Mouse (Mus musculus): ENCODE data around the gene Mlf2. TPM values are rescaled to one million over a fixed set of nuclear protein-coding genes. Genes with fewer than 3 reads are reported as not detected.

Gene Mlf2
- polyA plus RNA-seq, 1 experiment, result 250 TPM

DNA sequence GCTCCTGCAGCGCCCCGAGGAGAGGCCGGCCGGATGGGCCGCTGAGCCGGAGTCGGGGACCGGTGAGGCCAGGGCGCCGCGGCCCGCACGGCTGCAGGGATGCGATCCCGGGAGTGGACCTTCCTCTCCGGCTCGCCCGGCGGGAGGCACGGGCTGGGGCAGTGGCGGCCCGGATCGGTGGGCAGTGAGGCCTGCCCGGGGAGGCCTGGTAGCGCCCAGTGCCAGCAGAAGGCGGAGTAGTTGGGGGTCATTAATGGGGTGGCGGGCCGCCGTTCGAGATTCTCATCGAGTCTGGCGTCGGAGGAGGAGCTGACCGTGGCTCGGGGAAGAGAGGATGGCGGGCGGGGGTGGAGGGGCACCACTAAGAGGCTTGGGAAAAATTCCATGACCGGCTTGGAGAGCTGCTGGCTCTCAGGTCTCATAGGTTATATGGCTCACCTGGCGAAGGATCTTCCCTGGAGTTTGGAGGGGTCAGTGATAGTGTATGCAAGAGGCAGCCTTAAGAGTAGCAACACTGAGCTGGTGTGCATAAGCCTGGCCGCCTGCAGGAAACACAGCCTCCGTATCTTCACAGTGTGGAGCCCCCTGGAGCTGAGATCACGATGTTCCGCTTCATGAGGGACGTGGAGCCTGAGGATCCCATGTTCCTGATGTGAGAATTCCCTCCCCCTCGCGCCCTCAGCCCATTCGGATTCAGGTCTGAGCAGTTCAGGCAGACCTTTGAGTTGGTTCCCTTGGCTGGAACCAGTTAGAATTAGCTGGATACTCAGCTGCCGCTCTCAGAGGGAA, 533 bp downstream of the Mlf2 start:
- Histone ChIP-seq H3K4me1 (ENCODE audit: control insufficient read depth, insufficient read depth, low read length) (no peaks in the 10 kb centered on the region; the same call in 1 of the 2 replicates), H3K4me3 (ENCODE audit: insufficient read depth, low read length) (peak overlapping the region; percentile 61), H3K27ac (ENCODE audit: insufficient read depth, low read length) (peak overlapping the region; percentile 89)
- TF ChIP-seq CTCF (IDR thresholded peaks at IDR 0.05; ENCODE audit: borderline replicate concordance, insufficient read depth, low read length) (peak; percentile 40; the same call in 1 of the 2 replicates), POLR2A (IDR thresholded peaks at IDR 0.05; ENCODE audit: low read depth, low read length) (0 out of 2 replicates have a peak, but pooled peaks have one; percentile 5)

DNA sequence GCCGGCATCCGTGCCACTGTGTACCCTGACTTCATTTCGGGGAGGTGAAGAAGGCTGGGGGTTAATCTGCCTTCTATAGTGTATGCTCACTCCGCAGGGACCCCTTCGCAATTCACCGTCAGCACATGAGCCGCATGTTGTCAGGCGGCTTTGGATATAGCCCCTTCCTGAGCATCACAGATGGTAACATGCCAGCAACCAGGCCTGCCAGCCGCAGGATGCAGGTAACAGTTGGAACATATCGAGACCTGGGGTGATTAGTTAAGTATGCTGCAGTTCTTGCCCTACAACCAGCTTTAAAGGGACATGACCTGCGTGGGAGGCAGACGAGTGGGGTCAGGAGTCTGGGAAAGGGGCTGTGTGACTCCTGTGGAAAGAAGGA, 1.1 kb downstream of the Mlf2 start:
- TF ChIP-seq CTCF (IDR thresholded peaks at IDR 0.05; ENCODE audit: borderline replicate concordance, insufficient read depth, low read length) (no peak), POLR2A (IDR thresholded peaks at IDR 0.05; ENCODE audit: low read depth, low read length) (no peak)
- no peak overlapping the region for H3K27ac ChIP-seq (ENCODE audit: insufficient read depth, low read length)
- H3K4me3 ChIP-seq (ENCODE audit: insufficient read depth, low read length), result peak overlapping the region; percentile 61
- no peaks in the 10 kb centered on the region; the same call in 1 of the 2 replicates for H3K4me1 ChIP-seq (ENCODE audit: control insufficient read depth, insufficient read depth, low read length)

DNA sequence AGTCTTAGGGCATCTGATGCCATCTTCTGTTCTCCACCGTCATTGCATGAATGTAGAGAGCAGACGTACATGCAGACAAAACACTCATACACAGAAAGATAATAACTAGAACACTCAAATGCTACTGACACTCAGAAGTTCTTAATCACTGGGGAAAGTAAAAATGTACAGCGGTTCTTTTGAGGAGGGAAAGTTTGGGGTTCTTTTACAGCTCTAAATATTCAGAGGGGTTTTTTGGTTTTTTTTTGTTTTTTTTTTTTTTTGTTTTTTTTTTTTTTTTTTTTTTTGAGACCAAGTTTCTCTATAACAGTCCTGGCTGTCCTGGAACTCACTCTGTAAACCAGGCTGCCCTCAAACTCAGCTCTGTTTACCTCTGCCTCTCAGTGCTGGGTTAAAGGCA, 1.9 kb downstream of the Mlf2 start:
- H3K4me3 ChIP-seq (ENCODE audit: insufficient read depth, low read length), result peak overlapping the region; percentile 61; the same call in 1 of the 2 replicates
- H3K4me1 ChIP-seq (ENCODE audit: control insufficient read depth, insufficient read depth, low read length), result no peaks in the 10 kb centered on the region; the same call in 1 of the 2 replicates
- H3K27ac ChIP-seq (ENCODE audit: insufficient read depth, low read length), result no peak overlapping the region
- TF ChIP-seq CTCF (IDR thresholded peaks at IDR 0.05; ENCODE audit: borderline replicate concordance, insufficient read depth, low read length) (no peak), POLR2A (IDR thresholded peaks at IDR 0.05; ENCODE audit: low read depth, low read length) (no peak)

DNA sequence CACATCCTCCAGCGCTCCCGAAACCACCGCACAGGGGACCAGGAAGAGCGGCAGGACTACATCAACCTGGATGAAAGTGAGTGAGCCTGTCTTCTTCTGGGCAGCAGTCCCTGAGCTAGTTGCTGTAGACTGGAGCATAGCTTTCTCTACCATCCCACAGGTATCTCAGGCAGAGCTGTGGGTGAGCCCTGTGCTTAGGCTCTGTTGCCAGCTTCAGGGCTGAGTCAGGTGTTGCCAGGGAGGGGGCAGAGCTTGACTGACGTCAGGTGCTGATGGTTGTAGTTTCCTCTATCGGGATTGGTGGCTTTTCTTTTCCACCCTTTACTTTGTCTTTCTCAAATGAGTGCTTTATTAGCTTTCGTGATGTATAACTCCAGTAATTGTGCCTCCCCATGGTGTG, 3.5 kb downstream of the Mlf2 start:
- no peak overlapping the region for H3K27ac ChIP-seq (ENCODE audit: insufficient read depth, low read length)
- TF ChIP-seq POLR2A (IDR thresholded peaks at IDR 0.05; ENCODE audit: low read depth, low read length) (no peak), CTCF (IDR thresholded peaks at IDR 0.05; ENCODE audit: borderline replicate concordance, insufficient read depth, low read length) (no peak)
- H3K4me3 ChIP-seq (ENCODE audit: insufficient read depth, low read length), result no peak overlapping the region
- H3K4me1 ChIP-seq (ENCODE audit: control insufficient read depth, insufficient read depth, low read length), result no peaks in the 10 kb centered on the region; the same call in 1 of the 2 replicates

DNA sequence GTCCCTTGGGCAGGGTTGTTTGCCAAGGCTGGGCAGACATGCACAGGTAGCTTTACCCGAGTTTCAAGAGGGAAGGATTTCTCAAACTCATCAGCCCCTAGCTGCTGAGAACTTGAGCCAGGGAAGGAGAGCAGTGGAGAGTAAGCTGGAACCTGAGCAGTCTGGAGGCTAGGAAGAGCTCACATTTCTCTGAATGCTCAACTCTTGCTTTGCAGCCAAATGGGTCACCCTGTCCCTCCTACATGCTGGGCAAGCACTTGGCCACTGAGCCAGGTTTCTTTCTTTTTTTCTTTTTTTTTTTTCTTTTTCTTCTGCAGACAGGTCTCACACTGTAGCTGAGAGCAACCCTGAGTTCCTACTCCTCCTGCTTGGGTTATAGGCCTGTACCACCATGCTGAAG, 5.5 kb downstream of the Mlf2 start:
- TF ChIP-seq CTCF (IDR thresholded peaks at IDR 0.05; ENCODE audit: borderline replicate concordance, insufficient read depth, low read length) (no peak), POLR2A (IDR thresholded peaks at IDR 0.05; ENCODE audit: low read depth, low read length) (no peak)
- H3K27ac ChIP-seq (ENCODE audit: insufficient read depth, low read length), result no peak overlapping the region
- H3K4me1 ChIP-seq (ENCODE audit: control insufficient read depth, insufficient read depth, low read length), result no peaks in the 10 kb centered on the region
- no peak overlapping the region for H3K4me3 ChIP-seq (ENCODE audit: insufficient read depth, low read length)

DNA sequence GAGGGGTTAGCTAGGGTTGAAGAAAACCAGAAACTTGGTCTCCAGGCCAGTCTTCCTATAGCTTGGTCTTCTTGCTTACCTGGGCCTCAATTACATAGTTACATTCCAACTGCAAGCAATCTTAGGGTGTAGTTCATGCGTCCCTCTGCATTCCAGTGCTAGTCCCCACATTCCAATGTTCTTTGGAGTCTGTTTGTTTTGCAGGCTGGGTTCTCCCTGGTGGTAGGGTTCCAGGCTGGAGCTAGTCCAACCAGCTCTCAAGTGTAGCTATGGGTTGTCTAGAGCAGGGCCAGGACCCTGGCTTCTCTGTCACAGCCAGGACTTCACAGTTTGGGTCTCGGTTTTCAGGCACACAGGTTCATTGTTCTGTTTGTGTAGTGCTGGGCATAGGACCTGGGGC, 6.3 kb downstream of the Mlf2 start:
- TF ChIP-seq CTCF (IDR thresholded peaks at IDR 0.05; ENCODE audit: borderline replicate concordance, insufficient read depth, low read length), result no peak
- no peak for TF ChIP-seq POLR2A (IDR thresholded peaks at IDR 0.05; ENCODE audit: low read depth, low read length)
- no peak overlapping the region for H3K27ac ChIP-seq (ENCODE audit: insufficient read depth, low read length)
- no peaks in the 10 kb centered on the region for H3K4me1 ChIP-seq (ENCODE audit: control insufficient read depth, insufficient read depth, low read length)
- no peak overlapping the region for H3K4me3 ChIP-seq (ENCODE audit: insufficient read depth, low read length)

DNA sequence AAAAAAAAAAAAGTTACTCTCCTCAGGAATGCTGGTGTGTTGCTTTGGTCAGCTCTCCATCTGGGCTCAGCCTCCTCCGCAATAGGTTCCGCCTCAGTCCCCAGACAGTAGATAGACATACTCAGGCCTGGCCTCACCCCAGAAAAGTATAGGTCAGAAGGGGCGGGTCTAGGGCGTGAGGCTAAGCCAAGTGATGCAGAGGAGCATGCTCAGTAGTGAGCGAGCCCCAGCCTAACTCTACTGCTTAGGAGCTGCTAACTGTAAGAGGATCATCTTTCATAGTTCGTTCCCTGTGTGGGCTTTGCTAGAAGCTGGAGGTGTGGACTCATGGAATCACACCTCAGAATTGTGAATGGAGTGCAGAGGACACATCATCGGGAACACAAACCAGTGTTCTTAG, 7.4 kb downstream of the Mlf2 start:
- Histone ChIP-seq H3K4me3 (ENCODE audit: insufficient read depth, low read length) (no peak overlapping the region), H3K27ac (ENCODE audit: insufficient read depth, low read length) (no peak overlapping the region), H3K4me1 (ENCODE audit: control insufficient read depth, insufficient read depth, low read length) (no peaks in the 10 kb centered on the region)
- TF ChIP-seq CTCF (IDR thresholded peaks at IDR 0.05; ENCODE audit: borderline replicate concordance, insufficient read depth, low read length) (no peak), POLR2A (IDR thresholded peaks at IDR 0.05; ENCODE audit: low read depth, low read length) (no peak)

DNA sequence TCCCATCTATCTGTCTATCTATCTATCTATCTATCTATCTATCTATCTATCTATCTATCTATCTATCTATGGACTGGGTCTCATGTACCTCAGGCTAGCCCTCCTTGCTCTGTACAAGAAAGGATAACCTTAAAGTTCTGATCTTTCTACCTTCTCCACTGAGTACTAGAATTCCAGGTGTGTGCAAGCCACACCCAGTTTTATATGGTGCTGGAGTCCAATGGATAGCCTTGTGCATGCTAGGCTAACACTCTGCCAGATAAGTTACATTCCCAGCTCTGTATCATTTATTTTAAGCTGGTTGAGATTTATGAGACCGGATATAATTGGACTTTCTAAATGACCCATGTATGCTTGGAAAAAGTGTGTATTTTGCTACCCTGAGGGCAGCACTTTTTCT, 10.5 kb downstream of the Mlf2 start:
- no peak overlapping the region for H3K27ac ChIP-seq (ENCODE audit: insufficient read depth, low read length)
- no peak overlapping the region for H3K4me3 ChIP-seq (ENCODE audit: insufficient read depth, low read length)
- no peaks in the 10 kb centered on the region for H3K4me1 ChIP-seq (ENCODE audit: control insufficient read depth, insufficient read depth, low read length)
- TF ChIP-seq POLR2A (IDR thresholded peaks at IDR 0.05; ENCODE audit: low read depth, low read length), result no peak
- no peak for TF ChIP-seq CTCF (IDR thresholded peaks at IDR 0.05; ENCODE audit: borderline replicate concordance, insufficient read depth, low read length)

DNA sequence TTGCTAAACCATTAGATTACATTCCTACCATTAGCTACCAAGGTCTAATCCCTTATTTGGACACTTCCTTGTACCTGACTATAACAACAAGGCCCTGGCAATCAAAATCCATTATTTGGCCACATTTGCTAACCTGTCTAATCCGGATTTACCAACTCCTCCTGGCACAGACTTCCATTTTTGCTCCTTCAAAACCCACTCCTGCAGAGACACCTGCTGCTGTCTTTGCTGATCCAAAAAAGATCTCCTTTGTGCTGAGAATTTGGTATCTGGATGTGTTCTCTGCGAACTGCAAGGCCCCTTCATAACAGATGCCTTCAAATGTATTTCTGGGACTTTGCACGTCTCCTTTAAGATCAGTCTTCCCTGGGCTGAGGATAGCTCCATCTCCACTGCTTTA, 12.3 kb downstream of the Mlf2 start:
- no peak overlapping the region for H3K4me3 ChIP-seq (ENCODE audit: insufficient read depth, low read length)
- no peaks in the 10 kb centered on the region for H3K4me1 ChIP-seq (ENCODE audit: control insufficient read depth, insufficient read depth, low read length)
- TF ChIP-seq CTCF (IDR thresholded peaks at IDR 0.05; ENCODE audit: borderline replicate concordance, insufficient read depth, low read length) (no peak), POLR2A (IDR thresholded peaks at IDR 0.05; ENCODE audit: low read depth, low read length) (no peak)
- no peak overlapping the region for H3K27ac ChIP-seq (ENCODE audit: insufficient read depth, low read length)

DNA sequence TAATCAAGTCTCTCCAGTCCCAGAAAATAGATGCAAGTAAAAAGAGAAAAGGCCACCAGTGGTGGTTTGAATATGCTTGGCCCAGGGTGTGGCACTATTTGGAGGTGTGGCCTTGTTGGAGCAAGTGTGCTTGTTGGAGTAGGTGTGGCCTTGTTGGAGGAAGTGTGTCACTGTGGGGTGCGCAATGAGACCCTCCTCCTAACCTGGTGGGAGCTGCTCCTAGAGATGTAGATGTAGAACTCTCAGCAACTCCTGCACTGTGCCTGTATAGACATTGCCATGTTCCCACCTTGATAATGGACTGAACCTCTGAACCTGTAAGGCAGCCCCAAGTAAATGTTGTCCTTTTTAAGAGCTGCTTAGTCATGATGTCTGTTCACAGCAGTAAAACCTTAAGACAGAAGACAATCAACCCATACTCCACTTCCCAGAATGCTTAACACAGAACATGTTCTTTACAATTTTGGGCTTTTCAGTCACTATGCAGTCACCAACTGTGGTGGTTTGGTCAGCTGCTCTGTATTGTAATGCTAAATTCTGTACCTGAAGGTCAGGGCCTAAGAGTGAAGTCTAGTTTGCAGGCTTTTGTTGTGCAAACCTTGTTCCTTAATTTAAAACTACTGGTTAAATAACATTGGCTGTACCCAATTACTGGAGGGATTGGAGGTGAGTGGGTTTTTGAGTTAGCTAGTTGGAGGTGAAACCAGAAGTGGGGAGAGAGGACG, 23.0 kb downstream of the Mlf2 start:
- TF ChIP-seq CTCF (IDR thresholded peaks at IDR 0.05; ENCODE audit: borderline replicate concordance, insufficient read depth, low read length) (no peak), POLR2A (IDR thresholded peaks at IDR 0.05; ENCODE audit: low read depth, low read length) (no peak)
- Histone ChIP-seq H3K4me1 (ENCODE audit: control insufficient read depth, insufficient read depth, low read length) (no peaks in the 10 kb centered on the region), H3K4me3 (ENCODE audit: insufficient read depth, low read length) (no peak overlapping the region), H3K27ac (ENCODE audit: insufficient read depth, low read length) (no peak overlapping the region)

Measured in embryonic fibroblast, embryonic 13.5 days (primary cell).